Mouse (Mus musculus): ENCODE data around the gene Tmem223. TPM values are rescaled to one million over a fixed set of nuclear protein-coding genes. Genes with fewer than 3 reads are reported as not detected.
"Not testable (repeated sequence)": the region's sequence is repeated elsewhere in the genome, so short reads cannot be mapped to it uniquely, and the experiment has no call there.

Gene Tmem223
- total RNA-seq (2021), result 100 to 1,000 TPM; 101 to 108 TPM
- long read RNA-seq, experiment 1, transcript Tmem223-201 (2 exons, 748 nt), result major isoform, 59 of 64 reads
- long read RNA-seq, experiment 1, partial matches to known transcripts, result 0 of 64 reads
- long read RNA-seq, experiment 1, other reads (novel, unspliced or antisense), result 5 of 64 reads
- long read RNA-seq, experiment 2, transcript Tmem223-201 (2 exons, 748 nt), result major isoform, 188 of 194 reads
- long read RNA-seq, experiment 2, partial matches to known transcripts, result 0 of 194 reads
- long read RNA-seq, experiment 2, other reads (novel, unspliced or antisense), result 6 of 194 reads

DNA sequence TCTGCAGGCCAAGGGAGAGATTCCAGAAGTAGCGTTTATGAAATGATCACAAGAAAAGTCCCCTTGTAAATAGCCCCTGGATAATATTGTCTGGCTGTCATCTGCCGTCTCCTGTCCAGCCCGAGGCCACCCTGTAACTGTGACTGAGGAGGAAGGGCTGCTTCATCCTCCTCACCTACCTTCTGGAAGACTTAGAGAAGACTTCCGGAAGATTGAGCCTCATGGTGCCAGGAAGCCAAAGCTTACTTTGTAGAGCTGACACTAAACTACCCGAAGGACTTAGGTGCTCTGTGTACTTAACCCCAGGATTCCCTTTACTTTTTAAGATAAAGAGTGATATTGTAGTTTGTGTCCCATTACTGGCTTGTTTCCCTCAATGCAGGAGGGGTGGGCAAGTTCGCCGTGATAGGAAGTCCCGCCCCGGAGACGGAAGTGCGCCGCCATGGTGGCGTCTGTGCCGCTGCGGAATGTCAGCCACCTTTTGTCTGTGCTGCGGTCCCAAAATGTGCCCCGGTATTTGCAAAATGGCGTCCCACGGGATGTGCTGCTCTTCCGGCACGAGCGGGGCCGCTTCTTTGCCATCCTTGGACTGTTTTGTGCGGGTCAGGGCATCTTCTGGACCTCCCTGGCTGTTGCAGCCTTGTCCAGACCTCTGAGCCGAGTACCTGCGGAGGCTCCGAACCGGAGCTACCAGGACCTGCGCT lies at the start of gene Tmem223:
TSS of gene Tmem223 (plus strand) at position 430 of the 704 bp plus-strand sequence.
- peak; percentile 77 to 87 for DNase-seq (ENCODE audit: low spot score in 2 of 2)

DNA sequence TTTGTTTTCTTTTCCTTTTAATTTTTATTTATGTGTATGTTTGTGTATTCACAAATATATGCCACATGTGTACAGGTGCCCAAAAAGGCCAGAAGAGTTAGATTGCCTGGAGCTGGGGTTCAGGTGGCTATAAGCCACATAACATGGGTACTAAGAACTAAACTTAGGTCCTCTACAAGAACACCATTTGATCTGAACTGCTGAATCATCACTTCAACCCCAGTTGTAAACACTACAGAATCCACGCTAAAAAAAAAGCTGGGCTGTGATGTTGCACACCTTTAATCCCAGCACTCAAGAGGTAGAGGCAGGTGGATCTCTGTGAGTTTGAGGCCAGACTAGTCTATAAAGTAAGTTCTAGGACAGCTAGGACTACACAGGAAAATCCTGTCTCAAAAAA lies 49.4 kb upstream of the Tmem223 start:
- DNase-seq (ENCODE audit: low spot score in 2 of 2), result no peak

DNA sequence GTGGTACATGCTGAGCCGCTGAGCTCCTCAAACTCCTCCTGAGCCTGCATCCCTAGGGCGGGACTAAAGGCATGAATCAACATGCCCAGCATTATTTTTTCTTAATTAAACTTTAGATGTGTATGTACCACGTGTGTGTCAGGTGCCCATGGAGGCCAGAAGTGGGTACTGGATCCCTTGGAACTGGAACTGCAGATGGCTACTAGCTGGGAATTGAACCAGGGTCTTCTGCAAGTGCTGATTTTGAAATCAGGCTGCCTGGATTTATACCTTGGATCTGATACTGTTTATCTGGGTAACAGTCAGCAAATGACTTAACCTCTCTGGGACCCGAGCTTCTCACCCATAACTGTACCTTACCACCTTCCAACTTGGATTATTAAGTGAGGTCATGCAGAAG lies 48.8 kb upstream of the Tmem223 start:
- DNase-seq (ENCODE audit: low spot score in 2 of 2), result no peak

DNA sequence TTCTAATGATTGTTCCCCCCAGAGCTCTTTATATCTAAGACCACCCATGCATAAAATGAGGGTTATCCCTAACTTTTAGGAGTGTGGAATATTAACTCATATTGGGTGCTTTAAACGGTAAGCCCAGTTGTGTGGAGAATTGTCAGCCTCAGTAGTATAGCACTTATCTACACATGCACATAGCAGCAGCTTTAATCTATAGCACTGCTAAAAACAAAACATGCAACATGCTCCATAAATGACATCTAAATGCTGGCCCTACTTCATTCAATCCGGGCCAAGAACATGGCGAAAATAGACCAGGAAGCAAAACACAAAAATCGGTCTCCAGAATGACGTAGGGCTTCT lies 48.3 kb upstream of the Tmem223 start:
- no peak for DNase-seq (ENCODE audit: low spot score in 2 of 2)

DNA sequence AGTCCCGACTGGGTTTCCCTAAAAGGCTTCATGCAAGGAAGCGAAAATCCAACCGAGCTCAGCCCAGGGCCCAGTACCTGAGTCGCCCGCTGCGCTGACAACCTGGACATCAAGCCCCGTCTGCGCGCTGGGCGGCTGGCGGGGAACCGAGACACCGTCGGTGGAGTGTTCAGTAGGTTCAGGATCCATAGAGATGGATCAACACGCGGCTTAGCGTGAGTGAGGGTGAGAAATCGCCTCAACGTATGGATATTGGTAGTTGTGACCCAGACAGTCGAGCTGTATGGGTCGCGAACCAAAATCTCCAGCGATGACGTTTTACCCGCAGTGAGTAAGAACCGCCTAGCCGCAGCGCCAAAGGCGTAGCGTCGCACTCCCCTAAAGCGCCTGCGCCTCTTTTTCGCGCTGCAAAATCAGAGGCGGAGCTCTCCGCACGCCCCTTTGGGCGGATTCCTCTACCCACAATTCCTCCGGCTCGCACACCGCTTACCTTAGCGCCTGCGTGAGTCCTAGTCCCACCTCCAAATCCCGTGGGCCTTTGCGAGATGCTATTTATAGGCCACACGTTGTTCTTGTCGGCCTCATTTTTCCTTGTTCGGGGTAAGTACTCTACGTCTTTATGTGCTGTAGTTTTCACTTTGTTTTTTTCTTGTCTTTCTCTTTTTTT lies 47.8 kb upstream of the Tmem223 start, which contains the start of gene Slc3a2:
TSS of gene Slc3a2 (minus strand) at position 463 of the 667 bp plus-strand sequence.
- peak; percentile 96 to 98 for DNase-seq (ENCODE audit: low spot score in 2 of 2)

DNA sequence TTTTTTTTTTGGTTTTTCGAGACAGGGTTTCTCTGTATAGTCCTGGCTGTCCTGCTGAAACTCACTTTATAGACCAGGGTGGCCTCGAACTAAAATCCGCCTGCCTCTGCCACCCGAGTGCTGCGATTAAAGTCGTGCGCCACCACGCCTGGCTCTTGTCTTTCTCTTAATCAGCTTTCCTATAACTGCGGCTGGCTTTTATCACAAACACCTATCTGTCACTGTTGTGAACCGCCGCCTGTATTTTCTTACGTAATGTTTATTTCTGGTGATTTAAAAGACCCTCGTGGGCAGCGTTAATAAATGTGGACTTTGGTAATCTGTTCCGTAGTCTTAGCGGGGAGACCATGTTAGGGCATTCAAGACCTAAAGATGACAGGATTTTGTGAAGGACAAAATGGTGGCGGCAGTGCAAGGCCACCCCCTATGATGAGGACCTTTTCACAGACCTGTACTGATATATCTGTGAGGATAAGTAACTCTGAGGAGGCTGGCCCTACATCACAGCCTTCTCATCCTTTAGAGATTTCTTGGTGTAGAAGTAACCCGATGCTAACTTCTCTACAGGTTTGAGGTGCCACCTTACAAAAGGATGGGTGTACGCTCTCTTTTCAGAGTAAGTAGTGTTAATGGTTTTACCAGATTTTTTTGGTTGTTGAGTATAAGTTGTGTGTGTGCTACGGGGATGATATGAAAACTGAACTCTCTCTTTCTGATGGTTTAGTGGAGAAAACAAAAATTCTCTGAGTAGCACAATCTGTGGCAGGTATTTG lies 47.0 kb upstream of the Tmem223 start:
- DNase-seq (ENCODE audit: low spot score in 2 of 2), result peak in 1 of 2 experiments; percentile 28

DNA sequence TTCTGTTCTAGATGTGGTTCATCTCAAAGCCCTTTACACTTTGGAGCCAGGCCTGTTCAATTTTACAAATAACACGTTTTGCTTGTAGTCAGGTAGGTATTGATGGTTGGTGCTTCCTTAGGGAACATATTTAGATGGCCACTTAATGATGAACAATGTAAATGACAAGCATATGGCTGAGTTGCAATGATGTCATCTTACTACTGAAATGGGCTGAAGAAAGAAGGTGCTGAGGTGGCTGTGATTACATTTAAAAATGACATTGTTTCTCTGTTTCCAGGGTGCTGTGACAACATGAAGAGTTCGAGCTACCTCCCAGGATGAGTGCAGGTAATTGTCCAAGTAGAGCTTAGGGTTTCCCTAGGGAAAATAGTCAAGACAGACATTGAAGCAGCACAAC lies 46.4 kb upstream of the Tmem223 start:
- DNase-seq (ENCODE audit: low spot score in 2 of 2), result no peak

DNA sequence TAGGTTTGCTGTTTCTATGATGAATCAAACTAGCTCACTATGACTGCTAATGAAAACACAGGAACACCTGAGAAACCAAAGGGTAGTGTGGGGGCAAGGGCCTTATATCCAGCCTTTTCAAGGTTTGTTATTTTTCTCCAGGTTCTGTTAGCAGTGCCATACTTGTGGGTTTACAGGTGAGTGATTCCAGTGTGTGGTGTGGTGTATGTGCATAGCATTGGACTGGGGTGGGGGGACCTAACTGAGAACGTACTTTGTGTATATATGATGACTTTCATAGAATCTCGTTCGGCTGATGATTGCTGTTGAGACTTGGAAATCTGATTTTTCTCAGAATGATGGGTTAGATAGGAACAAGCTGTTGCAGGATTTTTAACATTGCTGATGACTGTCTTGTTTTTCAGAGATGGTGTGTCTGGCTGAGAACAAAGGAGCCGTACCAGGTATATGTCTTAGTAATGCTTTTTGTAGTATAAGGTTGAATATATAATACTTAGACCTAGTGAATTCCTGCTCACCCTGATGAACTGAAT lies 45.6 kb upstream of the Tmem223 start:
- DNase-seq (ENCODE audit: low spot score in 2 of 2), result no peak

DNA sequence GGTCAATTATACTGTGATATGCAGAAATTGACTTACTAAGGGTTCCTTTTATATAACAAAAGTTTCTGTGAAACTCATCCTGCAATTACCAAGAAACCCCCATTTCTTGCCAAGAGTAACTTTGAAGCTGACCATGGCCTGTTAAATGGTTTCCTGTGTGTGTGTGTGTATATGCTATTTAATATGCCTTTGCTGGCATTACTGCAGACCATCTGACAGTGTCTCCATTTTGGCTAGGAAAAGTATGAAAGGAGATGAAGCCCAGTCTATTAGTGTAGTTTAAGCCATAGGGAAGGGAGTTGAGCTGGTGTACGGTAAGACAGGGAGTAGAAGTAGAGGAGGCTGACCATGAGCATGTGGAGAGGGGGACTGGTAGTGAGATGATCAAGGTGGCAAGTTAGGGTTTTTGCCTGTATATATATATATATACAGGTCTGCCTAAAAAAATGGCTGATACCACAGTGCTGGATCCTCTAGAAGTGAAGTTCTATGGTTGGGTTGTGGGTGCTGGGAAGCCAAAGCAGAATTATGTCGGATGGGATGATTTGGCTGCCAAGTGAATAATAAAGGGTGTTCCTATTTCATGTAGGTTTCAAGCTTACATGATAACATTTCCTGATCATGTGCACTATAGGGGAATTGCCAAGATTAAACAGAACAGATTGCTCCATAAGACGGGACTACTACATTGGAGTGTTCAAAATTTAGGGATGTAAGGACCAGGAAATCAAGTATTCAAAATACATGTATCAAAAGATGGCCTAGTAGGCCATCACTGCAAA lies 44.0 kb upstream of the Tmem223 start:
- DNase-seq (ENCODE audit: low spot score in 2 of 2), result no peak

DNA sequence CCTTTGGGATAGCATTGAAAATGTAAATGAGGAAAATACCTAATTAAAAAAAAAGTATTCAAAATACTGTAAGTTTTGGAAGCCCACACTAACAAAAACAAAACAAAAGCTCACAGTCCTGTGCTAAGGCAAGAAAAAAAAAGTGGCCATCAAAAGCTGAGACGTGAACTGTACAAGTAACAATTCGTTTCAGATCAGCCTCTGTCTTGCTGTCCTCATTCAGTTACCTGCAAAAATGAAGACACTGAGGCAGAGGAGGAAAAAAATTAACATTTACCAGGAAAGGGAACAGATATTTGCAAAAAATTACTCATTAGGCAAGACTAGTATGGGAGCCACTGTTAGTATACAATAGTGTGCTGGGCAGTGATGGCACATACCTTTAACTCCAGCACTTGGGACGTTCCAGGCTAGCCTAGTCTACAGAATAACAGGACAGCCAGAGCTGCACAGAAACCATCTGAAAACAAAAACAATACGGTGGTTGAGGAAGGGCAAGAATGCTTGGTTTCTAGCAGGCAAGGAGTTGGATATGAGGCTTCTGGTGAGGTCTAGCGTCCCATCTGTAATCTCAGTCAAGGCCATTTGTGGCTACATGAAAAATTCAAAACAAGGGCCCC lies 43.2 kb upstream of the Tmem223 start:
- no peak for DNase-seq (ENCODE audit: low spot score in 2 of 2)

DNA sequence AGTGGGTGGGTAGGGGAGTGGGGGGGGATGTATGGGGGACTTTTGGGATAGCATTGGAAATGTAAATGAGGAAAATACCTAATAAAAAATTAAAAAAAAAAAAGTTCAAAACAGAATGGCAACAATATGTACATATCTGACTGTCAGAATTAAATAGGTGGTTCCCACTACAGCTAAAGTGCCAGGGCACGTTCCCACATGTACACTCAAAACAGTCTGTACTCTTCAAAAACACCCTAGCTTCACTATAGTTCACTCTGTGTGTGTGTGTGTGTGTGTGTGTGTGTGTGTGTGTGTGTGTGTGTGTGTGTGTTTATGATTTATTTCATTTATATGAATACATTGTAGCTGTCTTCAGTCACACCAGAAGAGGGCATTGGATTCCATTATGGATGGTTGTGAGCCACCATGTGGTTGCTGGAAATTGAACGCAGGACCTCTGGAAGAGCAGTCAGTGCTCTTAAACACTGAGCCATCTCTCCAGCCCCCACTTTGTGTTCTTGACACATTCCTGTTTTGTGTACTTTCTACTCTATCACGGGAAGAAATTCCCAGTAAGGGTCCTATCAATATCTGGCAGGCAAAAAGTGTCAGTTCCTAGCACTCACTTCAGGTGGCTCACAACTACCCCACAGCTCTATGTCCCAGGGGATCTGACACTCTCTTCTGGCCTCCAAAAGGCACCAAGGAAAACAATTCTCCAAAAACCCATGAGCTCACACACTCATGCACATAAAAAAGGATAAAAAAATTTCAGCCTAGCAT lies 42.3 kb upstream of the Tmem223 start:
- not testable (repeated sequence) for DNase-seq (ENCODE audit: low spot score in 2 of 2)

DNA sequence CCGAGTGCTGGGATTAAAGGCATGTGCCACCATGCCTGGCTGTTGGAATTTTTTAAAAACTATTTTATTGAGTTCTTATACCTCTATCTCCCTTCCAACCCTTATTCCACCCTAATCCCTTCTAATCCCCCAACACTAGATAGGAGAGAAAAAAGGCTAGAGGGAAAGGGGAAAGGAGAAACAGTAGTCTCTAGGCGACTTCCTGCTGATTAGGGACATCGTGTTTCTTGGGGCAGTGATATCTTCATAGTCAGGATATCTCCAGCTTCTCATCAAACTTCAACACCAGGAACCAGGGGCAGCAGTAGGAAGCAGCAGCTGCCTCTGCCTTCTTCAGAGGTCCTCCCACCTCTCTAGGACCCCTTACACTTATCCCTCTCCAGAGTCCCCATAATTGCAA lies 36.5 kb upstream of the Tmem223 start:
- no peak for DNase-seq (ENCODE audit: low spot score in 2 of 2)

DNA sequence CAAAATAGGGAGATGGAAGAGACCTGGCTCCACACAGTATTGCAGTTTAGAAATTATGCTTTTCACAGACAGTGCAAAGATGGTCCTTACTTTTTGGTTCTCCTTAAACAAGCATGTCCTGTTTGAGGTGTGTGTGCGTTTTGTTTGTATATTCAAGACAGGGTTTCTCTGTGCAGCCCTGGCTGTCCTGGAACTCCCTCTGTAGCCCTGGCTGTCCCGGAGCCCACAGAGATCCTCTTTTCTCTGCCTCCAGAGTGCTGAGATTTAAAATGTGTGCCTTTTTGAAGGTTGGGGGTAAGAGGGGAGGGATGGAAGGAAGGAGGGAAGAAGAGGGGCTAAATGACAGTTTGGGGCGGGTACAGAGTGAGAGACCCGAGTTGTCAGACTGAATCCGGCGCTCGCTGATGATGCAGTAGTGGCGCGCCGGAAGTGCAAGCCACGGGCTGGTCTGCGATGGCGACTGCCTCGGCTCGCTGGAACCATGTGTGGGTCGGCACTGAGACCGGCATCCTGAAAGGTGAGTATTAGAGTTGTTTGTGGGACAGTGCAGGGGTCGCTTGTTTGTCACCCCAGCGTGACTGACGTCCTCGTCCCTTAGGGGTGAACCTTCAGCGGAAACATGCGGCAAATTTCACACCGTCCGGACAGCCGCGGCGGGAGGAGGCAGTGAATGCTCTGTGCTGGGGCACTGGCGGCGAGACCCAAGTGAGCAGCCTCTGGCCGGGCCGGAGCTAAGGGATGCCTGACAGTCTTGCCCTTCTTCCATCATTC lies 35.2 kb upstream of the Tmem223 start, which contains the start of gene Wdr74:
TSS of gene Wdr74 (plus strand) at position 439 of the 771 bp plus-strand sequence.
- peak; percentile 89 to 94 for DNase-seq (ENCODE audit: low spot score in 2 of 2)

DNA sequence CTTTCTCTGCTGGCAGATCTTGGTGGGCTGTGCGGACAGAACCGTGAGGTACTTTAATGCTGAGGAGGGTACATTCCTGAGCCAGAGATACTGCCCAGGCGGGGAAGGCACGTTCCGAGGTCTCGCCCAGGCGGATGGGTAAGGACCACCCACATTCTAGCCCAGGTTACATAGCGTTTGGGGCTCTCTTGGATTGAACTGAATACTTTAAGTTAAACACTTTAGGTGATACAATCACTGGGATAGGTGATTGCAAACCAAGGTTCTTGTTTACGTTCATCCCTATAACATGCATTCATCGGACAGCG lies 34.7 kb upstream of the Tmem223 start:
- DNase-seq (ENCODE audit: low spot score in 2 of 2), result no peak

DNA sequence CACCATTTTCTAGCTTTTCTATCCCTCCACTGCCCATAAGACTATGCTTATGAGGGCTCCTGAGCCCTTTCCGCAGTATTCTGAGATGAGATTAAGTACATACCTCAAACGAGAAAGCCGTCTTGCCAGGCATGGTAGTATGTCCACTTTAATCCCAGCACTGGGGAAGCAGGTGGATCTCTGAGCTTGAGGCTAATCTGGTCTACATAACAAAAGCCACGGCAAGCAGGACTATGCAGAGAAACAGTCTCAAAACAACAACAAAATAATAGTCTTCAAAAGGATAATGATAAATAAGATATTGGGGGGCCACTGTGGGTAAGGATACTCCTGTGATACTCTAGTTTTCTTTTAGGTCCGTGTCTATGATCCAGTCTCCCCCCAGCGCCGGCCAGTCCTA lies 31.9 kb upstream of the Tmem223 start:
- no peak for DNase-seq (ENCODE audit: low spot score in 2 of 2)

DNA sequence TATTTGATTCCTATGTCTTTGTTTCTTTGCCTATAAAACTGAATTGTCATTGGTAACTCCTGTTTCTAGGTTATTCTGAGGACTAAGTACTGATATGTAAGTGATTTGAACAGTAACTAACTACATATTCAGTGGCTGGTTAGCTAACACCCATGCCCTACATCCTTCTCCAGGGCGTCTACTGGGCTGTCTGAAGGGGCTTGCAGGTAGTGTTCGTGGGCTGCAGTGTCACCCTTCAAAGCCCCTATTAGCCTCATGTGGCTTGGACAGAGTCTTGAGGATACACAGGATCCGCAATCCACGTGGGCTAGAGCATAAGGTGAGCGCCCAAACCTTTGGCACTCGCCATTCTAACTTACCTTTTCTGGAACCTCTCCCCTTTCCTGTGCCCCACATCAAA lies 31.1 kb upstream of the Tmem223 start:
- DNase-seq (ENCODE audit: low spot score in 2 of 2), result no peak

DNA sequence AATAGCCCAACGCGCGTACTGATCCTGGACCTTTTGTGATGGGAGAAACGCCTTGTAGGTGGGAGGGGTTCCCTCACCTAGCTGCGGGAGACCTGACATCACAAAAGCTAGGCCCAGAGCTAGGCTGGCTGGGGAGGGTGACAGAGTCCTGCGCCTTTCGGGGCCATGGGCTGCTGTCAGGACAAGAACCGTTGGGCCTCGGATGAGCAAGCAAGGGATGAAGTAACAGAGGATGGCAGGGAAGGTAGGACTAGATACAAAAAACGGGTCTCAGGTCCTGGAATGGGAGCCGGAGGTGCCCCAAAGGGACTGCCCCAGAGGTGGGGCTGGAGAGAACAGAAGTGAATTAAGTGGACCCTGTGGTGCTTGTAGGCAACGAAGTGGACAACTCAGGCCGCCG lies 30.2 kb upstream of the Tmem223 start, which contains the start of gene 1700092M07Rik:
TSS of gene 1700092M07Rik (plus strand) at position 116 of the 400 bp plus-strand sequence.
- no peak for DNase-seq (ENCODE audit: low spot score in 2 of 2)

DNA sequence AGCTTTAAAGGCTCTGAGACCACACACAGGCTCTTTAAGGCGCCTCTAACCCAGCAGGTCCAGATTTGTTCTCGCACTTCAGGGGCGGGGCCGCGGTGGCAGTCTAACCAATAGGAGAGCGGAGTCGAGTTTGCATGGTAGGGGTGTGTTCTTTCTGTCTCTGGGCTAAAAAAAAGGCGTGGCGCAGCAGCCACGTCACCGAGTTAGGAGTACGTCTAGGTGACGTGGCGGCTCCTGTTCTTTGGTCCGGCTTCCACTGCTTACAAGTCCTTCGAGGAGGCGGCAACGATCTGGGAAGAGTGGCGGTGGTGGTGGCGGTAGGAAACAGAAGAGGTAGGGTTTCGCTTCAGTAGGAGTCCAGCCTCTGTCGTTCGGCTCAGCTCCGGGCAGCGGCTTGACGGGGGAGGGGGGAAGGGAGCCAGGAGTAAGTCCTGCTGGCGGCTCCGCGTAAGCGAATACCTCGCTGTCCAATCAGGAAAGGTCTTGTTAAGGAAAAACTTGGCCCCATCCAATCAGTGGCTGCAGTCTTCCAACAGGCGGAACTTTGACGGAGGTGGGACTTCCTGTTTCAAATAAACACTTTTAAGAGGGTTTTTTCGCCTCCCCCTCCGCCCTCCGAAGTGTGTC lies 29.4 kb upstream of the Tmem223 start, which contains the start of gene Stx5a:
TSS of gene Stx5a (plus strand) at position 171 of the 627 bp plus-strand sequence.
- peak; percentile 96 to 97 for DNase-seq (ENCODE audit: low spot score in 2 of 2)
